Mouse (Mus musculus): ENCODE results near the gene 4933407L21Rik. TPM values are rescaled to one million over a fixed set of nuclear protein-coding genes. Genes with fewer than 3 reads are reported as not detected.

Gene 4933407L21Rik
- polyA plus RNA-seq, 1 experiment, result not detected

DNA sequence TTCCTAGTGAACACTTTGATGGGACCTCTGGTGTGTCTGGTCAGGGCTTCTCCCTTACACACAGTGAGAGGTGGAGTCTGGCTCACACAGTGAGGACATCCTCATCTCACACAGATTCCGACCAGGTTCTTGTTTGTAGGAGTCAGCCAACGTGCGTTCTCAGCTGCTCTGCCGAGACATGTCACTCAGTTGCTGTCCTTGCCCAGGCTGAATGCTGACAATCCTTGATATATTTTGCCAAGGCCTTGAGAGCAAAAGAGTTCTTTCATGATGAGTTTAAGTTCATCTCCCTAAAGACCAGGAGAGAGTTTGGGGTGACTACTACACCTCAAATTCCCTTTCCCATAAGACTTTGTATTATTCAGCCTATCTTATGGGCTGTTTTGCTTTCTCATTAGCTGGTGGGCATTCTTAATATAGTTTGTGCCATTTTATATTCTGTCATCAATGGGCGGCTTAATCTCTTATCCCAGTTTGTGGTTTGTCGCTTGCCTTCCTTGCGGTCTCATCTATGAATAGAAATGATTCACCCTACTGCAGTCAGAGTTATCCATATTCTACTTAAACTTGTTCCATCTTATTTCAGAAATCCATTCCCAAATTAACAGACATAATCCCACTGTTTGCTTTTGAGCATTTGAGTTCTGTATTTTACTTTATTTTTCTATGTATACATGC is 15.1 kb upstream of the 4933407L21Rik start:
- H3K4me3 ChIP-seq (ENCODE audit: insufficient read depth, low read length), result no peak overlapping the region
- H3K4me1 ChIP-seq (ENCODE audit: control insufficient read depth, insufficient read depth, low read length), result no peaks in the 10 kb centered on the region
- H3K27ac ChIP-seq (ENCODE audit: insufficient read depth, low read length), result no peak overlapping the region
- TF ChIP-seq CTCF (IDR thresholded peaks at IDR 0.05; ENCODE audit: borderline replicate concordance, insufficient read depth, low read length) (no peak), POLR2A (IDR thresholded peaks at IDR 0.05; ENCODE audit: low read depth, low read length) (no peak)

DNA sequence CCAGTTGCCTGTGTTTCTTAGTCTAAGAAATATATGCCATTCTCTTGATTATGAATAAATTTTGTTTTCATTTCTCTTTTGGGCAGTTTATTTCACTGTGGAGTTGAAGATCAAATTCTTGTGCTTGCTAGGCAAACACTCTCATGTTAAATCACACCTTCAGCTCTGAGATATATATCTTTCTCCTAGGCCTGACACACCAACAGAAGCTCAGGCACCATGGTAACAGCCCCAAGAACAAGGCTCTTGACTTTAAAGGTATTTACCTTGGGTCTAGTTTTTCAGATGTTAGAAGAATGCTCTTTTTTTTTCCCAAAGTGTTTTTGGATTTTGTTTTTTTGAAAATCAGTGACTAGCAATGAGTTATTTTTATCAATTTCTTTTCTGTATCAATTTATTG is 12.4 kb upstream of the 4933407L21Rik start:
- no peaks in the 10 kb centered on the region for H3K4me1 ChIP-seq (ENCODE audit: control insufficient read depth, insufficient read depth, low read length)
- H3K27ac ChIP-seq (ENCODE audit: insufficient read depth, low read length), result no peak overlapping the region
- TF ChIP-seq CTCF (IDR thresholded peaks at IDR 0.05; ENCODE audit: borderline replicate concordance, insufficient read depth, low read length) (no peak), POLR2A (IDR thresholded peaks at IDR 0.05; ENCODE audit: low read depth, low read length) (no peak)
- H3K4me3 ChIP-seq (ENCODE audit: insufficient read depth, low read length), result no peak overlapping the region

DNA sequence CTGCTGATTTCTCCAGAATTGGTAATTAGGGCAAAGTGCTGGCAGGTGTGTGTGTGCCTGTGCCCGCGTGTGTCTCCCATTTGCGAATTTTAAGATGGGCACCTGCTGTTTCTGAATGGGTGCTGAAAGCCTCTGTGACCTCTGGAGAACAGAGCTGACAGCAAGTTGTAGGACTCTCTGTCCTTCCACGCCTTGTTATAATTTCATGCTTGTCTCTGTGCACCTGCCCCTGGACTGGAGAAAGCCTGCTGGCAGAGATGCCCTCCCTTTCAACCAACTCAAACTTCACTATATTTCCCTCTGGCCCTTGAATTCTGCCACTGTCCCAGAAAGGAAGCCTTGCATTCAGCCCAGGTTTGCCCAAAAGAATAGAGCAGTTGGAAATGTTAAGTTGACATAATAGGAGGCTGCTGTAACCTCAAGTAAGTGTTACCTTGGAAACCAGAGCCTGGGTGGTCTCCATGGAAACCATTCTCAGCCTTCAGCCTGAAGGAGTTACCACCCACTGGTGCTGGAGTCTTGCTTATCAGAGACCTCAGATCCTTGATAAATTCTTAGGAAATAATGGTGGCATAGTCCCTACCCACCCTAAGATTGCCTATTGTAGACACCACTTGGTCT is 11.3 kb upstream of the 4933407L21Rik start:
- Histone ChIP-seq H3K4me3 (ENCODE audit: insufficient read depth, low read length) (no peak overlapping the region), H3K4me1 (ENCODE audit: control insufficient read depth, insufficient read depth, low read length) (no peaks in the 10 kb centered on the region), H3K27ac (ENCODE audit: insufficient read depth, low read length) (no peak overlapping the region)
- TF ChIP-seq CTCF (IDR thresholded peaks at IDR 0.05; ENCODE audit: borderline replicate concordance, insufficient read depth, low read length), result no peak

DNA sequence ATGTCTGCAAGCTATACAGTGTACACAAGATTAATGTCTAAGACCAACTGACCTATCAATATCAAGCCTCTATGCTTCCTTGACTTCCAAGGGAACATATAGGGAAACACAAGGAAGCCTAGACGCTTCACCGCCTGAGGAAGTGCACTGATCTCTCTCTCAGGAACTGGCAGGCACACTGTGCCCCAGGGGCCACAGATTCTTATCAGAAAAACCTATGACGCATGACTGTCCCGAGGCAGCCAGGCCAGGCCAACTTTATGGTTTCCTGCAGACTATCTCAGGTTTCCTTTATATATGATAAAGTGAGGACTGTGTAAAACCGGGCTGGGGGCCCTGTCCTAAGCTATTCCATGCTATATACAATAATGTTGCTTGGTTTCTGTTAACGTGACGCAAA is 8.7 kb upstream of the 4933407L21Rik start:
- TF ChIP-seq POLR2A (IDR thresholded peaks at IDR 0.05; ENCODE audit: low read depth, low read length) (no peak), CTCF (IDR thresholded peaks at IDR 0.05; ENCODE audit: borderline replicate concordance, insufficient read depth, low read length) (no peak)
- Histone ChIP-seq H3K4me3 (ENCODE audit: insufficient read depth, low read length) (no peak overlapping the region), H3K27ac (ENCODE audit: insufficient read depth, low read length) (no peak overlapping the region), H3K4me1 (ENCODE audit: control insufficient read depth, insufficient read depth, low read length) (no peaks in the 10 kb centered on the region)

DNA sequence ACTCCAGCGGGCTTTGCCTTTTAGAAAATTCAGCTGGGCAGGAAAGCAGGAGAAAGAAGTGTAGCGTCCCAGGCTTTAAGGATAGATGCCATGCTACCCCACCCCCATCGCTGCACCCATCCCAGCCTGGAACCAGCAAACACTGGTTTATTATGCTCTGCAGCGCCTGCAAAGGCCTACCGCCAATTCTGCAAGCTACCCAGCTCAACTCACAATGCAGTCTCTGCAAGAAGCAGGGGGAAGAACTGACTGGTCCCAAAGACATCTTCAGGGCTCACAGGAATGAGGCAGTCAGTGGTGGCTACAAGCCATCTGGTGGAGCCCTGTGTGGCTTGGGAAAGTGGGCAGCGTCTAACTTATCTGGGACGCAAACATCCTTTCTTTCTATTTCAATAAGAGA is 6.6 kb upstream of the 4933407L21Rik start:
- TF ChIP-seq CTCF (IDR thresholded peaks at IDR 0.05; ENCODE audit: borderline replicate concordance, insufficient read depth, low read length) (no peak), POLR2A (IDR thresholded peaks at IDR 0.05; ENCODE audit: low read depth, low read length) (no peak)
- H3K4me3 ChIP-seq (ENCODE audit: insufficient read depth, low read length), result no peak overlapping the region
- no peak overlapping the region for H3K27ac ChIP-seq (ENCODE audit: insufficient read depth, low read length)
- no peaks in the 10 kb centered on the region for H3K4me1 ChIP-seq (ENCODE audit: control insufficient read depth, insufficient read depth, low read length)

DNA sequence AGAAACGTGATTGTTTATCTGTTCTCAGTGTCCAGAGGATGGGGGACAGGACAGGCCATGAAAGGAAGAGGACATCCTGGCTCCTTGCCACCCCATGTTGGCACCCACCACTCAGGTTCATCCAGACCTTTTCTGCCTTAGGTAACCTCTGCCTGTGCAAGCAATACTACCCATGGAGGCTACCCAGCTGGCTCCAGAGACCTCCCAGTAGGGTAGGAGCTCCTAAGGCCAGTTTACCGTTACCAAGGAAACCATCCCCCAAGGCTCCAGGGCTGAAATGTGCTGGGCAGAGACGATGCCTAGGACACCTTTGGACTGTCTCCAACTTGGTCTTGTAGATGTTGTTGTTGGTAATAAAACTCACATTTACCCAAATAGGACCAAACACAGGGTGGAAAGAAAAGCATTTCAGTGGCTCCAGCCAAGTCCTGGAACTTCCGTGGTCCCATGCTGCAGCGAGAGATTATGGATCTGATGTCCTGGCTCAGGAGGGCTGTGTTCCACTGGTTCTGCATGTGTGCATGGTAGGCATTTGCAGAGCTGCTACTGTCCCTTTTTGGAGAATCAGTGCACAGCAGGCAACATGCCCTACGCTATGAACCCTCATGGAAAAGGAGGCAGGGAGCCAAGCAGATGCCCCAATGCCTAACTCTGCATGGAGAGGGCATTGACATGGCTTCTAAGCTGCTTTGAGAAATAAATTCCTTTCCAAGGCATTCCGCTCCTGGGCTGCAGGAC is 6.0 kb upstream of the 4933407L21Rik start:
- Histone ChIP-seq H3K27ac (ENCODE audit: insufficient read depth, low read length) (no peak overlapping the region), H3K4me3 (ENCODE audit: insufficient read depth, low read length) (no peak overlapping the region), H3K4me1 (ENCODE audit: control insufficient read depth, insufficient read depth, low read length) (no peaks in the 10 kb centered on the region)
- TF ChIP-seq POLR2A (IDR thresholded peaks at IDR 0.05; ENCODE audit: low read depth, low read length) (no peak), CTCF (IDR thresholded peaks at IDR 0.05; ENCODE audit: borderline replicate concordance, insufficient read depth, low read length) (no peak)

DNA sequence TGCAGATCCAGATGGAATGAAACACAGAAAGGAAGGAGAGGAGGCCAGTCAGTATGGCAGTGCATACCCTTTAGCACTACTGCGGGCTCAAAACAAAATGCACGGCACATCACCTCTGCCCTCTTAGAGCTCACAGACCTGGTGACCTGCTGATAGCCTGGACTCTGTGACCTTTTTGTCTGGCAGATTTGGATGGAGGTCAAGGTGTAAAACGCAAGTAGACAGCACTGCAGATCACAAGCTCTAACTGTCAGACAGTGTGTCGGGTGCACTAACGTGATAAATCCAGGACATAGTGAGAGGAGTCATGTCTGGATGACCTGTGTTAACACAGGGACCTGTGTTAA is 5.4 kb upstream of the 4933407L21Rik start:
- no peak overlapping the region for H3K27ac ChIP-seq (ENCODE audit: insufficient read depth, low read length)
- TF ChIP-seq POLR2A (IDR thresholded peaks at IDR 0.05; ENCODE audit: low read depth, low read length) (no peak), CTCF (IDR thresholded peaks at IDR 0.05; ENCODE audit: borderline replicate concordance, insufficient read depth, low read length) (no peak)
- no peak overlapping the region for H3K4me3 ChIP-seq (ENCODE audit: insufficient read depth, low read length)
- H3K4me1 ChIP-seq (ENCODE audit: control insufficient read depth, insufficient read depth, low read length), result no peaks in the 10 kb centered on the region

DNA sequence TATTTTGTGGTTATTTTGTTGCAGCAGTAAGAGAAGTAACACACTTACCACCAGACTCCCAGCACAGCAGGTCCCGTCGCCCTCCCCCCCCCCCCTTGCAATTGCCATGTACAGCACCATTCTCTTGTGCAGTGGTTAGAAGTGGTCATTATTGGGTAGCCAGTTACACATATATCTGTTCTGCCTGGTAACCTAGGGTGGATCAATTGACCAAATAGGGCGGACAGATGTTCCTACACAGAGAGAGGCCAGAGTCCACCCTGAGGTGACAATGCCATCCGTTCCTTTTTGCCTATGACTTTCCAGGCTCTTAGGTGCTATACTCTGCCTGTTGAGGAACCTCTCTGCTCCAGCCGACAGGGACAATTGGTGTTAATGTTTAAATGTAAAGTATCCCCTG is 3.1 kb upstream of the 4933407L21Rik start:
- Histone ChIP-seq H3K27ac (ENCODE audit: insufficient read depth, low read length) (no peak overlapping the region), H3K4me1 (ENCODE audit: control insufficient read depth, insufficient read depth, low read length) (no peaks in the 10 kb centered on the region), H3K4me3 (ENCODE audit: insufficient read depth, low read length) (no peak overlapping the region)
- TF ChIP-seq CTCF (IDR thresholded peaks at IDR 0.05; ENCODE audit: borderline replicate concordance, insufficient read depth, low read length), result no peak
- TF ChIP-seq POLR2A (IDR thresholded peaks at IDR 0.05; ENCODE audit: low read depth, low read length), result no peak

DNA sequence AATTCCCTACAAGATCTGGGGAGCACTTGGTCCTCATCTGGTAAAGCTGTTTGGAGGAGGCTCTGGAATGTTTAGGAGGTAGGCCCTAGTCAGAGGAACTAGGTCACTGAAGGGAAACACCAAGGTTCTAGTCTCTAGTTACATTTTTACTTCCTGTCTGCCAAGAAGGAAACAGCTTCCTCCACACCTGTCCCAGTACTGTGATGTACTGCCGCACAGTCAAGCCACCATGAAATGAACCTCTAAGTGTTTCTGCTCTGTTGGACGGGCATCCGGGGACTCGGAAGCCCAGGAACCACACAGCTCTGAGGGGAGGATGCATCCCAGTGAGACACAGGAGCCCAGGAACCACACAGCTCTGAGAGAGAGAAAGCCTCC is 394 bp downstream of the 4933407L21Rik start:
- H3K27ac ChIP-seq (ENCODE audit: insufficient read depth, low read length), result no peak overlapping the region
- no peak for TF ChIP-seq POLR2A (IDR thresholded peaks at IDR 0.05; ENCODE audit: low read depth, low read length)
- TF ChIP-seq CTCF (IDR thresholded peaks at IDR 0.05; ENCODE audit: borderline replicate concordance, insufficient read depth, low read length), result no peak
- H3K4me1 ChIP-seq (ENCODE audit: control insufficient read depth, insufficient read depth, low read length), result no peaks in the 10 kb centered on the region
- H3K4me3 ChIP-seq (ENCODE audit: insufficient read depth, low read length), result no peak overlapping the region

DNA sequence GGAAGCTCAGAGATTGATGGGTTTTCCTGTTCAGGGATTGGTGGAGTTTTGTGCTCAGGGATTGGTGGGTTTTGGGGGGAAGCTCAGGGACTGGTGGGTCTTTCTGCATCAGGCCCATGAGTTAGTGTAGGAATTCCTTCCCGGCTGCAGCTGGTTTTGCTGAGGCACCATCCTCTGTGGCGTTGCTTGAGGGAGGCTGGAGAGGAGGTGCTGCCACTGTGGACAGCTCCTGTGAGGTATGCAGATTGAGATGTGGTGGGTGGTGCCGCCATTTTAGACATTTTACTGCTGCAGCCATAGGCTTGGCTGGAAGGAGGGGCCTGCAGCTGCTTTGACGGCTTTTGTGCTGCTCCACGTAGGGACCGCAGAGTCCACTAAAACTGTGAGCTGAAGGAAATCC is 1.1 kb downstream of the 4933407L21Rik start:
- Histone ChIP-seq H3K4me1 (ENCODE audit: control insufficient read depth, insufficient read depth, low read length) (peaks cover 3% of the 10 kb centered on the region; the same call in 1 of the 2 replicates), H3K27ac (ENCODE audit: insufficient read depth, low read length) (no peak overlapping the region), H3K4me3 (ENCODE audit: insufficient read depth, low read length) (no peak overlapping the region)
- TF ChIP-seq CTCF (IDR thresholded peaks at IDR 0.05; ENCODE audit: borderline replicate concordance, insufficient read depth, low read length) (no peak), POLR2A (IDR thresholded peaks at IDR 0.05; ENCODE audit: low read depth, low read length) (no peak)

Data from embryonic fibroblast, embryonic 13.5 days (primary cell).